Mouse (Mus musculus): Measurements from ENCODE around the gene Fam50b.
A peak's percentile ranks its signal among the peaks of the same experiment; 100 is the strongest.

Gene Fam50b

GRCm38 (mm10) chr13:34762865-34763264, 28.2 kb downstream of the Fam50b start:
- TF ChIP-seq GATA4 (IDR thresholded peaks at IDR 0.05; ENCODE audit: insufficient replicate concordance, low read length): no peak

DNA sequence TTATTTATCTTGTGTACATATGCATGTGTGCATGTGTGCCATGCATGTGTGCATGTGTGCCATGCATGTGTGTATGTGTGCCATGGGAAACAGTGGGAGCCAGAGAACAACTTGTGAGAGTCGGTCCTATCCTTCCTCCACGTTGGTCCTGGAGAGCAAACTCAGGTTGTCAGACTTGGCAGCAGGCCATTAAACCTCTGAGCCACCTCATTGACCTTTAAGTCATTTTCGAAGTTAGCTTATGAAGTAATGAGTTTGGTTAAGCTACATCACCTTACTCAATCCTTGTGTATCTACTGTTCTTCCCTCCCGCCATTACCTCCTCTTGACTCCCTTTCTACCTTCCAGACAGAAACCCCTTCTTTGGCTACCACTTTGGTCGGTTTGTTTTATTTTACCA, 30.6 kb downstream of the Fam50b start:
- TF ChIP-seq GATA4 (IDR thresholded peaks at IDR 0.05; ENCODE audit: insufficient replicate concordance, low read length): no peak

DNA sequence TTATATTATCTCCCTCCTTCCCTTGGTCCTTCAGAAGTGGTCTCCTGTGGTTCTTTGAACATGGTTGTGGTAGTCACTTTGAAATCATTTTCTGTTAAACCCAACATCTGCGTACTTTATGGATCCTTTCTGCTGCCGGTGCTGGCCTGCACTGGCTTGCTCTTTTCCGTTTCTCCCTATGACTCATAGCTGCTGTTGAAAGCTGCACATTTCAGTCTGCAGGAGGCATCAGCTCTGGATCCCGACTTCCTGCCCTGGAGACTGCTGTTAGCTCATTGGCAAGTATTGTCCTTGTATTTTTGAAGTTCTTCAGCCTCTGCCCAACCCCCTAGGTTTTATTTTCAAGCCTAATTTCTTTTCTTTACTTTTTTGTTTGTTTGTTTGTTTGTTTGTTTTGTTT, 31.9 kb downstream of the Fam50b start:
- TF ChIP-seq GATA4 (IDR thresholded peaks at IDR 0.05; ENCODE audit: insufficient replicate concordance, low read length): no peak

- TF ChIP-seq GATA4 (IDR thresholded peaks at IDR 0.05; ENCODE audit: insufficient replicate concordance, low read length): no peak
Measured at GRCm38 (mm10) chr13:34767527-34768292, 33.1 kb downstream of the Fam50b start.

GRCm38 (mm10) chr13:34776767-34777166, 42.1 kb downstream of the Fam50b start:
- TF ChIP-seq GATA4 (IDR thresholded peaks at IDR 0.05; ENCODE audit: insufficient replicate concordance, low read length): no peak

DNA sequence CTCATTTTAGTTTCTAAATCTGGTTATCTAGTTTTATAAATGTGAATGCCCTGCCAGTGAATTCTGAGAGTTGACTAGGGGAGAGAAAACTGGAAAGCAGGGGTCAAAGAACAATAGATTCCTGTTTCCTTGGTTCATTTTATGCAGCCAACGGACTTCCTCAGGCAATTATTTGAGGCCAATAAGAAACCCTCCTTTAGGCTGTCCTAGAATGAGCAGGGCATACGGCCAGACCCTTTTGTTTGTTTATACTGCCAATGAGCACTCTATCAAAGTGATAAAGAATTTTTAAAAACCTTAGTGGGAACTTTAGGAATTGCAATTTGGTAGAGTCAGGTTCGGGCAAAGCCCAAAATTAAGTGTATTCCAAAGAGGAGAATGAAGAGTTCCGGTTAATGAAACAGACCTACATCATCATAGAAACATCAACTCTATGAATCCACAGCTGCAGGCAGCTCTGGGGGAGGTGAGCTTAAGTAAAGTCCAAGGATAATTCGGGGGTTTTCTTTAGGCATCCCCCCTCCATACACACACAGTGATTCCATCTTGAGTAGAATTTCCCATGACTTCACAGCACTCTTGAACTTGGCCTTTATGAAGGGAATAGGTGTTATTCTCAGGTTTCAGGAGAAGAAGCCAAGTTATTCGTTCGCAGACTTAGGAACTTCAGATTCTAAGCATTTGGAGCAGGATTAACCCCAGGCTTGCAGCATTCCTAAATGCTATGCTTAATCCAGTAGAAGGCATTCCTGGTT, 46.4 kb downstream of the Fam50b start:
- no peak for TF ChIP-seq GATA4 (IDR thresholded peaks at IDR 0.05; ENCODE audit: insufficient replicate concordance, low read length)

GRCm38 (mm10) chr13:34781611-34782009, 47.0 kb downstream of the Fam50b start:
- no peak for TF ChIP-seq GATA4 (IDR thresholded peaks at IDR 0.05; ENCODE audit: insufficient replicate concordance, low read length)

DNA sequence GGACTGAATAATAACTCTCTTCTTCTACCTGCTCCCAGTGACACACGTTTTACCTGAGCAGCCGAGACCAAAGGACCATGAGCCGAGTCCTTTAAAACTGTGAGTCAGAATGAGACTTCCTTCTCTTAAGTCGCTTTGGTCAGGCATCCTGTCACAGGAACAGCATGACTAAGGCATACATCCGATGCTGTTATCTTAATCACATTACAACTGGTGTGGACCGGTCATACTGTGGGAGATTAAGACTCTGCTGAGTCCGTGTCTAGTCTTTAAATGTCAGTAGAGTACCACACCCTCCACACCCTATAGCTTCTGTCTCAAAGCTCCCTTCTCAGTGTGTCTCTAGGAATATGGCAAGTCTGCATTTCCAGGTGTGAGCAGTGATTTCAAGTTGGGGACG, 50.2 kb downstream of the Fam50b start:
- peak; percentile 28; the same call in 1 of the 2 replicates for TF ChIP-seq GATA4 (IDR thresholded peaks at IDR 0.05; ENCODE audit: insufficient replicate concordance, low read length)

DNA sequence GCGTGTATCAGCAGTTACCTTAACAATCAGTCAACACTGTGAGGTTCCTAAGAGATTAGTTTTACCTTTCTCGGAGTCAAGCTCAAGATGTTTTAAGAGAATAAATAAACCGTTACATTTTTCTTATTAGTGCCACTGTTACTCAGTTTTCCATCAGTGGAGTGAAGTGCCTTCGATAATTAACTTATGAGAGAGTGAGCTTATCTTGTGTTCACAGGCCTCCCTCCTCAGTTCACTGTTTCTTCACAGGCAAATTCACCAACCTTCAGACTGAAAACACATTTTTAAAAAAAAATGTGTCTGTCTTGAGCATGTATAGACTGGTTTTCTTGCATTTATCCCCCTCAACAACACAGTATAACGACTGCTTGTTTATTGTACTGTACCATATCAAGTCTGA, 52.0 kb downstream of the Fam50b start:
- TF ChIP-seq GATA4 (IDR thresholded peaks at IDR 0.05; ENCODE audit: insufficient replicate concordance, low read length): no peak

DNA sequence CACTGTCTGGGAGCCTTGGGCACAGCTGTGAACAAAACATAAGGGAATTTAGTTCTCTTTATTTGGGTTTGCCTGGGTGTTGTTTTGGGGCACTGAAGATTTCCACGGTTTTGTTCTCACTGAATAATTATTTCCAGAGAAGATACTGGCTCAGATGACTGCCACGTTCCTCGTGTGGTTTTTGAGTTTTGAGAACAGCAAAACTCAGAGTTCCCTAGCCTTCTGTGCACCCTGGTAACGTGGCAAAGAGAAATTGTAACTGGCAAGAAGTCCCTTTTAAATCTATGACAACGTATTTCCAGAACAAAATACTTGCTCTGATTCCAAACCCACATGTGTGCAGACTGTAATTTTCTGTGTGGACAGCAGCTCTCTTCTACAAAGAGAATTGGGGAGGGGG, 52.9 kb downstream of the Fam50b start:
- TF ChIP-seq GATA4 (IDR thresholded peaks at IDR 0.05; ENCODE audit: insufficient replicate concordance, low read length): no peak

GRCm38 (mm10) chr13:34789176-34789818, 54.6 kb downstream of the Fam50b start:
- TF ChIP-seq GATA4 (IDR thresholded peaks at IDR 0.05; ENCODE audit: insufficient replicate concordance, low read length): no peak

DNA sequence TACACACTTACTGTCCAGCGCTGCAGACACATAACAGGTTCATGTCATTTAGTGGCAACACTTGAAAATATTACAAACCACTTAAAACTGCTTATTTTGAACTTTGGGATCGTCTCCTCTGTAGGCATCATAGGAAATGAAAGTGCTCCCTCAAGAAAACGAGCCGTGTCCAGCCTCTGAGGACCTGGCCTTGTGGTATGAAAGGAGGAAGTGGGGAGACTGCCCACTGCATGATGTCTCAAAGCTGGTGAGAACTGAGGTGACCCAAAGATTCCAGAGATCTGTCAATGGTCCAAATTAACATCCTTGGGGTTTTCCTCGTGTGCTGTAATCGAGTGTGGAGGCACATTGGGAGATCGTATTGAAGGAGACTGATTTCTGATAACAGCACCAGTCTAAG, 58.4 kb downstream of the Fam50b start:
- TF ChIP-seq GATA4 (IDR thresholded peaks at IDR 0.05; ENCODE audit: insufficient replicate concordance, low read length): no peak

- no peak for TF ChIP-seq GATA4 (IDR thresholded peaks at IDR 0.05; ENCODE audit: insufficient replicate concordance, low read length)
Measured at GRCm38 (mm10) chr13:34793816-34794215, 59.2 kb downstream of the Fam50b start.

DNA sequence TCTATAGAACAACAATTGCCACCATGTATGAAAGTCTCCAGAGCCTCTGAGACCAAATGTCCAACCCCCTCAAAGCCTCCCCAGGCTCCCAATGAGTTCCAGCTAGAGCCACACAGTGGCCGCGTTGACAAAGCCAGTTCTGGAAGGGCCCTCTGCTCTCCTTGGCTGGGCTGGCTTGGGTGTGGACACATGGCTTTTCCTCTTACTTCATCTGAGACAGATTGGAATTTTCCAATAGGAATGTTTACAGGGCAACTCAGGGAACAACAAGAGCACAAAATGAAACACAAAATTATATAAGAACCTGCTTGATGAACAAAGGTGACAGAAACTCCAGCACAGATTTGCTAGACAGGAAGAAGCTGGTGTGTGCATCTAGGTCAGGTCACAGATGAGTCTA, 59.8 kb downstream of the Fam50b start:
- TF ChIP-seq GATA4 (IDR thresholded peaks at IDR 0.05; ENCODE audit: insufficient replicate concordance, low read length): no peak

Data from liver, adult (tissue).